ENCODE assay signal across 8 mouse cellular contexts in the genomic region with DNA sequence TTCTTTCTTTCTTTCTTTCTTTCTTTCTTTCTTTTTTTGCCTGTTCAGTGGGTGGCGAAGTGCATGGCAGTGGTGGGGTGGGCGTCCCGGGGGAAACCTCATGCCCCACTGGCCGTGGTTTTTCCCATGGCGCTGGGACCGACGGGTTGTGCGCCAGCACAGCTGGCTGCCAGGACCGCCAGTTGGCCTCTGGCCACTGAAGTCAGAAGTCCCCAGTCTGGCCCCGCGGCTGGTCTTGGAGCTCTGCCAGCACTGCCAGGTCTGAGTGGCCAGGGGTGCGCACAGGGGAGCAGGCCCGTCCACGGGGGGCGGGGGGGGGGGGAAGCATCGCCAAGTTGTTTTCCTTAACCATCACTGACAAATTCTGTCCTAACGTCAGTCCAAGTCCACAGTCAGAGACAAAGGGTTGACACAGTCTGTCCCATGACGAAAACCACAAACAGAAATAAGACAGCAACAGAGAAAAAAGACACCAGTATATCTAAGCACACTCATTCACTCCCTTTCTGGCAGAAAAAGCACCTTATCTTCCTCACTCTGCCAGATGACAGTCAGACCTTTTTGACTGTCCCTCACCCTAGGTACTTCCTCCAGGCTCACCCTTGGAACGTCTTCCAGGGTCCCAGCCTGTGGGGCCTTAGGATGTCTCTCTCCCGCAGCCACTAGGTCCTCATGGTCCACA.
DNase-seq lines count a peak whose midpoint lies in the region; ATAC-seq and TF ChIP-seq lines count a peak whose summit lies in the region.

No protein-coding gene starts in this region.

- no peak overlapping the region for H3K9ac ChIP-seq in heart, adult 2 months (ENCODE audit: low read depth, low read length)
- peak overlapping the region; percentile 39; the same call in 1 of the 2 replicates for H3K9ac ChIP-seq in lung, embryonic 14.5 days

- H3K27me3 ChIP-seq in heart, adult 2 months (ENCODE audit: control insufficient read depth, insufficient read depth, low read length), result no peaks in the 10 kb centered on the region
- H3K27me3 ChIP-seq in lung, embryonic 14.5 days (ENCODE audit: insufficient read depth, low read length), result no peaks in the 10 kb centered on the region

- peak overlapping the region; percentile 47; the same call in 1 of the 2 replicates for H3K4me3 ChIP-seq in heart, adult 2 months
- H3K4me3 ChIP-seq in lung, embryonic 14.5 days (ENCODE audit: low read depth, low read length), result peak overlapping the region; percentile 34

- H3K4me1 ChIP-seq in heart, adult 2 months (ENCODE audit: control insufficient read depth, insufficient read depth, low read length), result no peaks in the 10 kb centered on the region
- no peaks in the 10 kb centered on the region for H3K4me1 ChIP-seq in lung, embryonic 14.5 days (ENCODE audit: insufficient read depth)

- no peak for TF ChIP-seq CTCF in heart, adult 2 months (IDR thresholded peaks at IDR 0.05)
- no peak for TF ChIP-seq CTCF in lung, embryonic 14.5 days (IDR thresholded peaks at IDR 0.05; ENCODE audit: low read depth)

- WGBS in heart, adult 2 months, result 21% methylated on average over 20 of the region's 20 CpGs
- WGBS in lung, embryonic 14.5 days, result 35% methylated on average over 20 of the region's 20 CpGs

- no peaks in the 10 kb centered on the region for H3K36me3 ChIP-seq in heart, adult 2 months (ENCODE audit: control insufficient read depth, insufficient read depth, low read length)
- H3K36me3 ChIP-seq in lung, embryonic 14.5 days (ENCODE audit: insufficient read depth), result no peaks in the 10 kb centered on the region

- intact Hi-C loops in heart, adult 2 months (cut with DNase I), result no loop called here

- H3K4me2 ChIP-seq in lung, embryonic 14.5 days, result peak overlapping the region; percentile 65

- TF ChIP-seq EP300 in heart, adult 2 months (IDR thresholded peaks at IDR 0.05; ENCODE audit: insufficient read depth, low read depth, low read length), result no peak

- no peaks in the 10 kb centered on the region for H3K9me3 ChIP-seq in lung, embryonic 14.5 days (ENCODE audit: low read depth, low read length)

- no peak for TF ChIP-seq POLR2A in heart, adult 2 months (IDR thresholded peaks at IDR 0.05; ENCODE audit: insufficient read depth, low read depth, low read length)

- H3K27ac ChIP-seq in heart, adult 2 months, result no peak overlapping the region
- H3K27ac ChIP-seq in lung, embryonic 14.5 days (ENCODE audit: low read depth), result no peak overlapping the region

- ATAC-seq in lung, embryonic 14.5 days (ENCODE audit: insufficient read depth), result peak; percentile 73; the same call in 1 of the 2 replicates

- DNase-seq in right cerebral cortex, postnatal 4 days, result peak; percentile 46
- DNase-seq in right cerebral cortex, adult 18-20 months, result no peak
- peak; percentile 38 for DNase-seq in cerebellum, adult 9-11 months
- DNase-seq in heart, adult 2 months, result peak; percentile 65 to 71
- DNase-seq in kidney, adult 18-20 months, result peak; percentile 69
- peak; percentile 76 for DNase-seq in lung, embryonic 14.5 days
- peak; percentile 40 for DNase-seq in ovary, adult 18-20 months (ENCODE audit: low spot score)
- no peak for DNase-seq in spleen, adult 12 weeks (ENCODE audit: low spot score)

- H3K79me2 ChIP-seq in heart, adult 2 months (replicated peaks; ENCODE audit: control insufficient read depth, insufficient read depth, low read length), result no peaks in the 10 kb centered on the region

Comparison
In these comparisons a context has a peak if more than half of its experiments do, and no peak if none do; other contexts are left out.
1. DNase-seq: peak in right cerebral cortex, postnatal 4 days (single experiment), cerebellum, adult 9-11 months (single experiment), heart, adult 2 months (2 of 2), kidney, adult 18-20 months (single experiment), lung, embryonic 14.5 days (single experiment) and ovary, adult 18-20 months (single experiment); none in right cerebral cortex, adult 18-20 months (single experiment) and spleen, adult 12 weeks (single experiment).